Mouse (Mus musculus): ENCODE results near the gene Ptgdr2.

The Ptgdr2 gene

DNA sequence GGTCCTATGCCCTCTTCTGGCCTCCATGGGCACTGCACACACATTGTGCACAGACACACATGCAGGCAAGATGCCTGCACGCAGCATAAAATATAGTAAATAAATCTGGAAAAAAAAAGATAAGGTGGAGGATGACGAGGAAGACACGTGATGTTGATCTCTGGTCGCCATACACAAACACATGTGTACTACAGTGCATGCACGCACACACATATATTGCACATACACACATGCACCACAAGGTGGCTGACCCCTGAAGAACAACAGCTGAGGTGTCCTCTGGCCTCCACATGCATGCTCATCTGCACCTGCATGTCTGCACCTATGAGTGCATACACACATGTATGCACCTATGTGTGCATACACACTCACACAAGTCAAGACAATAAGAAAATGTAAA lies 883 bp upstream of the Ptgdr2 start:
- DNase-seq, result no peak

DNA sequence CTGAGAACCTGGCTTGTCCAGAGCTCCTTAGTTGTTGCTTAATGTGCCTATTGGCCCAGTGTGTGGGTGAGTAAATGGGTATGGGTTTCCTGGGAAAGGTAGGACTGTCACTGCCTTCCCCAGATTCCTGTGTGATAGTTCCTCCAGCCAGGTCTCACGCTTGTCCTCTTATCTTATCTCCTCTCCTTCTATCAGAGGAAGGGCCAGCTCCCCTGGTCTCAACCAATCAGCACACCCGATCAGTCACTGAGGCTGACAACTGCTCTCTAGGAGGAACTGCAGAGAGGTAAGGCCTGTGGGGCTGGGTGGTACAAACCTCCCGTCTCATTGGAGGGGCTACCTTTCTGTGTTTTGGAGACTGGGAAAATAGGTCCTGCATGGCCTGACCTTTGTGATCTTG lies 1.8 kb downstream of the Ptgdr2 start:
- no peak for DNase-seq

DNA sequence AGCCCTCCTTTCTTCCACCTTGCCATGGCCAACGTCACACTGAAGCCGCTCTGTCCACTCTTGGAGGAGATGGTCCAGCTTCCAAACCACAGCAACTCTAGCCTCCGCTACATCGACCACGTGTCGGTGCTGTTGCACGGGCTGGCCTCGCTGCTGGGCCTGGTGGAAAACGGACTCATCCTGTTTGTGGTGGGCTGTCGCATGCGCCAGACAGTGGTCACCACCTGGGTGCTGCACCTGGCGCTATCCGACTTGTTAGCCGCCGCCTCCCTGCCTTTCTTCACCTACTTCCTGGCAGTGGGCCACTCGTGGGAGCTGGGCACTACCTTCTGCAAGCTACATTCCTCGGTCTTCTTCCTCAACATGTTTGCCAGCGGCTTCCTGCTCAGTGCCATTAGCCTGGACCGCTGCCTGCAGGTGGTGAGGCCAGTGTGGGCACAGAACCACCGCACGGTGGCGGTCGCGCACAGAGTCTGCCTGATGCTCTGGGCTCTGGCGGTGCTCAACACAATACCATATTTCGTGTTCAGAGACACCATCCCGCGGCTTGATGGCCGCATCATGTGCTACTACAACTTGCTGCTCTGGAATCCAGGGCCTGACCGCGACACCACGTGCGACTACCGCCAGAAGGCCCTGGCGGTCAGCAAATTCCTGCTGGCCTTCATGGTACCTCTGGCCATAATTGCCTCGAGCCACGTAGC lies 3.3 kb downstream of the Ptgdr2 start:
- DNase-seq, result peak; percentile 79 to 81

DNA sequence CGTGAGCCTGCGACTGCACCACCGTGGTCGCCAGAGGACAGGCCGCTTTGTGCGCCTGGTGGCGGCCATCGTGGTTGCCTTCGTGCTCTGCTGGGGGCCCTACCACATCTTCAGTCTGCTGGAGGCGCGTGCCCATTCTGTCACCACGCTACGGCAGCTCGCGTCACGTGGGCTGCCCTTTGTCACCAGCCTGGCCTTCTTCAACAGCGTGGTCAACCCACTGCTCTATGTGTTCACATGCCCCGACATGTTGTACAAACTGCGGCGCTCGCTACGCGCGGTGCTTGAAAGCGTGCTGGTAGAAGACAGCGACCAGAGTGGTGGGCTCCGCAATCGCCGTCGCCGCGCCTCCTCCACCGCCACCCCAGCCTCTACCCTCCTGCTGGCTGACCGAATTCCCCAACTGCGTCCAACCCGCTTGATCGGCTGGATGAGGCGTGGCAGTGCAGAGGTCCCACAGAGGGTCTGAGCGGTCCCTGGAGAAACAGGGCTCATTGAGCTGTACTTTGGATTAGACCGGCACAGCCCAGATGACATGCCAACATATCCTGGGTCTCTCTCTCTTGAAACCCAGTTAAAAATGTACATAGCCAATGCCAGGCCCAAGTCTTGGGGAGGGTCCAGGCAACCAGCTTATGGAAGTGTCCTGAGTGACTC lies 4.0 kb downstream of the Ptgdr2 start:
- DNase-seq, result peak in 1 of 2 experiments; percentile 42

DNA sequence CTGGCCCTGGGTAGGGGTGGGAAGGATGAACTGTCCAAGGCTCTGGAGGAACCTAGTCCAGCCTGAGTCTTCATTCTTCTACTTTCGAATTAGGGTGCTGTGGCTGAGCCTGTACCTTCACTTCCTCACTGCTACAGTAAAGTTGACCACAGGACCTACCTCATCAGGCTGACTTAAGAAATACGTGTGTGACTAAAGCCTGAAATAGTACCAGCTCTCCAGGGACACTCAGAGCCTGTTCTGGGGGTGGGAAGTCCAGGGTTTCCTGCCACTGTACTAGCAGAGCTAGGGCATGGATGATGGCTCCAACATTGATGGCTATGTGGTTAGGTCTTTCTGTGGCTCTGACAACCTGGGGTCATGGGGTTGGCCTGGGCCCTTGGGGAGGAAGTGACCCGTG lies 7.0 kb downstream of the Ptgdr2 start:
- no peak for DNase-seq

DNA sequence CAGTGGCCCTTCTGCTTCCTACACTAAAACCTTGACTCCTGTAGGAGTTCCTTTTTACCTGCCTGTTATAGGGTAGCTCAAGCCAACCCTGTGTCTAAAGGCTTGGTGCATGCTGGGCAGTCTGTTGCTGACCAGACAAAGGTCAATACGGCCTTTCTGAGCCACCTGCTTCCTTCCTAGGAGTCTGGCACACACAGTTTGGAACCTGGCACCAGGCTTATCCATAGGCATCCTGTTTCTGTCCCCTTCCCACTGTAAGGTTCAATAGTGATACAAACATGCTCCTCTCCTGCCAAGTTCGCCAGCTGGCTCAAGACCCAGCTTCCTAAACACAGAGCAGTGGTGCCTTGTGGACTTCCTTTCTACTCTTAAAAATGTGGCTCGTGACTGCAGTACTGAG lies 9.5 kb downstream of the Ptgdr2 start:
- DNase-seq, result no peak

DNA sequence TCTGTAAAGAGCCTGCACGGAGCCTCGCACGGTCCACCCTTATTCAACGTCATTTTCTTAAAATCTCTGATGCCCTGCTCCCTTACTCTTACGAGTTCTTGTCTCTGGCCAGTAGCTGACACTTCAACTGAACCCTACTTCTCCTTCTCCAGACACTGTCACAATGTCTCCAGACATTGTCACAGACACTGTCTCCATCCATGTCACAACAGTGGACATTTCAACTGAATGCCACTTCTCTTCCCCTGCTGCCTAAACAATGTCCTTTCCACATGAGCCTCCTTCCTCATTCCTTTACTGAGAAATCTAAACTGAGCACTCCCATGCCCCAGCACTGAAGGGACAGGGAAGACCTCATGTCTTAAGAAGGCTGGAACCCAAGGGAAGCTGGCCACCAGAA lies 10.3 kb downstream of the Ptgdr2 start:
- no peak for DNase-seq

DNA sequence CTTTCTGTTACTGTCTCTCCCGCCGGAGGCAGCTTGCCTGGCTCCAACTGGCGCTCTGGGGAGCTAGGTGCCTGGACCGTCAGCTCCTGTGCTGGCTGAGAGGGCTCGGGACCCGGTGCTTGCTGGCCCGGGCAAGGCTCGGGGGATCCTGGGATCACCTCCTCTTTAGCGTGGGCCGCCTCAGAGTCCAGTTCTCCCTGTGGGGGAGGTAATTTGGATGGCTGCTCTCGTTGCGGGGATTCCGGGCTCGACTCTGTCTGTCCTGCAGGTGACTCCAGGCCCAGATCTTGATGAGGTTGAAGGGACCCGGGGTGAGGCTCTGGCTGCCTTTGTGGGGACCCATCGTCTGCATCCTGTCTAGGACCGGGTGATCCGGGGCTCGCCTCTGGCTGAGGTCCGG lies 11.5 kb downstream of the Ptgdr2 start:
- DNase-seq, result no peak

DNA sequence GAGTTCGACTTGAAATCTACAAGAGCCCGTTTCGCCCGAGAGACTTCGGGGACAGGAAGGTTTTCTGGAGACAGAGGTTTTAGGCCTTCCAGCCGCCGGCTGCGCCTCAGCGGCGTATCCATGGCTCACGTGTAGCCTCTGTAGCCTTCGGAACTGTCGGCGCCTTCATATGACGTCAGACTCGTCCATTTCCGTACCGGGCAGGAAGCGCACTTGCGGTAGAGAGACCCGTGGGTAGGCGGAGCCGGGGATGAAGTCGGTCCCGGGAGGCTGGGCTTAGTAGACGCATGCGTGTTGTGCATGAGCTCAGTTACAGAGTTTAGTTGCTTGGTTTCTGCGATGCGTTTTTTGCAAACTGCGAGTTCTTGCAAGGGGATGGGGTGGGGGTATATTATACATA lies 12.2 kb downstream of the Ptgdr2 start, which contains the start of gene Ccdc86:
Ccdc86 (minus strand) TSS at position 155 of the 400 bp plus-strand sequence.
- DNase-seq, result peak; percentile 98 to 99

DNA sequence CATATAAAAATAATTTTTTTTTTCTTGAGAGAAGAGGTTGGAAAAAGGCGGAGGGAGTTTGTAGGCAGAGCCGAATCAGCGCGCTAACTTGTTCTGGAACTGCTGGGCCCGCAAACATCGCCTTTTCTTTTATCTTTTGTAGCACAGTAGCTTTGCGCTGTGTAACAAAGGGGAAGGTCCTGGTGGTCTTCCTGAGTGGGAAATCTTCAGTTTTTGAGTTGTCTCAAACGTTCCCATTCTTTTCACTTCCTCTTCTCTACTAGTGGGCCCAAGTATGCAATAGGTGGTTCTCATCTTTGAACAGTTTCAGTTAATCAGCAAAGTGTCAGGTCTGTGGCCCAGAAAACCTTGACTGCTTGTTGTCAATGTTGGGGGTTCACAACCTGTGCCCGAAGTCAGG lies 12.6 kb downstream of the Ptgdr2 start:
- no peak for DNase-seq

DNA sequence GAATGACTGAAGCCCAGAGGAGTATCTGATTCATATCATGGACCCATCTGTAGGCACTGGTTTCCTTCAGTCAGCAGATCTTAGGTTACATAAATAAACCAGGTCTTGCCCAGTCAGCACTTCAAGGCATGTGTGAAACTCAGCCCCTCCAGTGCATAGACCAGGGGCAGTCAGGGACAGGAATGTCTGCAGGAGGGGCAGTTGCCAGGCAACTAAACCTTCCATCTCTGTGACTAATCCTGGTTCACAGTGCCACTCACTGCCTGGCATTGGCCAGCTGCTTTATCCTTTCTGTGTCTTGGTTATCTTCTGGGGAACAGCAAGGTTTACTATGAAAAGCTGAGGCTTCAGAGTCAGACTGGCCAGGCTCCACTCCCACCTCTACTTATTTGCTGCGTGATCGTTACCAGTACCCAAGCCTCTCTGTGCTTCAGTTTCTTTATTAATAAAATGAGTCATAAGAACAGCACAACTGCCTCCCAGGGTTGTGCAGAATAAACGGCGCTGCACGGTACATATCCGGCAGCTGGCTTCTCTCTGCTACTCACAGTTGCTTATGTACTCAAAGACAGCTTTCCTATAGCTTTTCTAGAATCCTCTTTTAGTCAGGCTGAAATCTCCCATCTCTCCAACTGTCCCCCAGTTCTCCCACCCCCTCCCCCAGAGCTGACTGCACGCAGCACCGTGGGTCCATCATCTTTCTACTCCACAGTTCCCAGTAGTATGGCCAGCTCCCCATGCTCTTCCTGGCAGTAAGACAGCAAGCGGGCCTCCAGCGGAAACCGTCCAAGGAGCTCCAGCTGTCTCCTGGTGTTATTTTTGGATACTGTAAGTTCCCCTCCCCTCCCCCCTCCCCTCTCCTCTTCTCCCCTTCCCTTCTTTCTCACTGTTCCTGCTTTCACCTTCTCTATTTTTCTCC lies 15.3 kb downstream of the Ptgdr2 start:
- peak; percentile 31 to 52 for DNase-seq

DNA sequence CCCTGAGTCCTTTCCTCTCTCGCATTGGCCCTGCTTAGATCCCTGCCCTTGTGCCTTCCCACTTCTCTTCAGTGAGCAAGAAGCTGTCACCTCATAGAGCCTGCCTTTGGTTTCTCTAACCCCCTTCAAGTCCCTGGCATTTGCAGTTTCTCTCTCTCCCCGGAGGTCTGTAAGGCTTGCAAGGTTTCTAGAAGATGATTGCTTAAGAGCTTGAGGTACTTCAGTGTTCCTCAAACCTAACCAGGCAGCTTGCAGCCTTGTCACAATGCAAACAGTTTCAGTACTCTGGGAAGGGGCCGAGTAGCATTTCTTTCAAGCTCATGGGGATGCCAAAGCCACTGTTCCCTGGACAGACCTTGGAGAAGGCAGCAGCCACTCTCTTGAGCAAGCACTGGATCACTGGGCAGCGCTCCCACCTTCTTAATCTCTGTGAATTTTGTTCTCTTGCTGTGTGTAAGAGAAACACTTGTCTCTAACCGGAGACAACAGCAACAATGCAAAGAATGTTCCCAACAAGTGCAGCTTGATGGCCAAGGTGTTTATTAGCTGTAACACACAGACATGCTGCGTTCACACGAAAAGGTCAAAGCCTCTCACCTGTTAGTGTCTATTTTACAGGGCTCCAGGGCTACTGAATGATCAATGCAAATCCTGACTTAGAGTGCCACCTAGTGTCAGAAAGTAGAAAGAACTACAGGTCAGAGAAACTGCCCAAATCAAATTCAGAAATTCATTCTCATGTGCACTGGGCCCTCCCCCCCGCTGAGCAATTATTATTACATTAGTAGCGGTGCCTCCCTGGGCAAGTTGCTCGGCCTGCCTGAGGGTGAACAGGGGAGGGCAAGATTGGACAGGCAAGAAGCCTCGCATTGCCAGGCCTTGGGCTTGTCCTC lies 22.4 kb downstream of the Ptgdr2 start:
- peak; percentile 41 to 69 for DNase-seq

DNA sequence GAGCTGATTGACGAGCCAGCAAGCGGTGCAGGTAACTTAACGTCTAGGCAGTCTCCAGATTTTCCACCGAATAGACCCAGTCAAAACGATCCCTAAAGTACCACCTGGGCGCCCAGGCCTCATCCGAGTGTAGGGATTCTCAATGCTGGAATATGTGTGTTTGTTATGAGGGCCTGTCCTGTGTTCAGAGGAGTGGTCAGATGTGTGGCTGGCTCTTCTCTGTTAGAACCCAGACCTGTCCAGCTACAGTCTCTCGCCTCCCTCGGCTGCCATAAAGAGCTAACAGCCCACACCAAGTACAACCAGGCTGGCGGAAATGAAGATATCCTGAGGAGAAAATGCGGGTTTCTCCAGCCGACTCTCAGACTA lies 23.0 kb downstream of the Ptgdr2 start:
- no peak for DNase-seq

DNA sequence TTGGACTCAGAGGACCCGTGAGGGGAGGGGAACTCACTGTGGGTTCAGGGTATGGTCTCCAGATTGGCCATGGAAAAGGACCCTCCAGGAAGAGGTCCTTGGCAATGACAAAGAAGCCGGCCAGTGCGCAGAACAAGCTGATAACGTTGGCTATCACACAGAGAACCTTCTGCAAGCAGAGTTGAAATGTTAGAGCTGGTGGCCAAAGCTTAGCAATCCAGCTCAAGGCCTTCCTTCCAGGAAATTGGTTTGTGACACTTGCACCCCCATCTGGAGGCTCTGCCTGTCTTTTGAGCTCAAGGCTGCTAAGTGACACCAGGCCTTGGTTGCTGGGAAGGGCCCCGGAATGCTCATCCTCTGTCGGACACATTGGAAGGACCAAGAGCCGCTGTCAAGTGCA lies 28.8 kb downstream of the Ptgdr2 start:
- DNase-seq, result no peak

DNA sequence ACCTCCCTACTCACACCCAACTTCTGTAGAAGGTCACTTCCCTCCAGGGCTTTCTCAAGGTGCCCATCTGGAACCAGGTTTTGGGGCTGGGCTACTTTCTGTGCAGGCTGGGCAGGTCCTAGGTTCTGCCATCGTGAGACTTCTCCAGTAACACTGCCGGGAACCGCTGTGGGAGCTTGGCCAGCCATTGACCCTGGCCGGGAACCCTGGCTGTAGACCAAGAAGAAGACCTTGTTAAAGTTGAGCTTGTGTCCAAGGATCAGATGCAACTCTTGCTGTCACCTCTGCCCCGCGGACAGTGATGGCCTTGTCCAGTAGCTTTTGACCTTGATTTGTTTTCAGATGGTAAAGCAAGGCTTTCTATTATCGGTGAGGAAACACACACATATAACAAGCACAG lies 31.6 kb downstream of the Ptgdr2 start:
- DNase-seq, result no peak

DNA sequence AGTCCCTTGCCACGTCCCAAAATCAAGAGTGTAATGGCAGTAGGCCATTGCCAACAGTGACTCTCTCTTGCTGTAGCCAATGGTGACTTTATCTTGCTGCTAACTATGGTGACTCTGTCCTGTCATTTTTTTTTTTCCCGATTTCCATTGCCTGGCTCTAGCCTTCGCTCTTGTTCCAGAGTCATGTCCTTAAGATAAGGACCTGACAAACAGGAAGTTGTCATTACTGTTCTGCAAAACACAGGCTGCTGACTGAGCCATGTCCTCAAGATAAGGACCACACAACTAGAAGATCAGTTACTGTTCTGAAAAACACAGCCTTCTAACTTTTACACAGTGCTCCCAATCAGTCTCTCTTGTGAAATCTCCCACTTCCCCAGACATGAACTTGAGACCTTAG lies 33.5 kb downstream of the Ptgdr2 start:
- DNase-seq, result no peak

DNA sequence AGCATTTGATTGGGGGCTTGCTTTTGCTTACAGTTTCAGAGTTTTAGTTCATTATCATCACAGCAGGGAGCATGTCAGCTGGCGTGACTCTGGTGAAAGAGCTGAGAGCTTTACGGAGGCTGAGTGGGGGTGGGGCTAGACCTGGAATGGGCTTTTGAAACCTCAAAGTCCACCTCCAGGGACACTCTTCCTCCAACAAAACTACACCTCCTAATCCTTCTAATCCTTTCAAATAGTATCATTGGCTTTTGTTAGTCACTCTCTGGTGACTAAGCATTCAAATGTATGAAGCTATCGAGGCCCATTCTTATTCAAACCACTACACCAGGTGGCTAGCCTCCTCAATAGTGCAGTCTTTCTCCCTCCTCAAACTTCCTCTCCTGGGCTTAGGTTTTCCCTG lies 35.7 kb downstream of the Ptgdr2 start:
- DNase-seq, result no peak

DNA sequence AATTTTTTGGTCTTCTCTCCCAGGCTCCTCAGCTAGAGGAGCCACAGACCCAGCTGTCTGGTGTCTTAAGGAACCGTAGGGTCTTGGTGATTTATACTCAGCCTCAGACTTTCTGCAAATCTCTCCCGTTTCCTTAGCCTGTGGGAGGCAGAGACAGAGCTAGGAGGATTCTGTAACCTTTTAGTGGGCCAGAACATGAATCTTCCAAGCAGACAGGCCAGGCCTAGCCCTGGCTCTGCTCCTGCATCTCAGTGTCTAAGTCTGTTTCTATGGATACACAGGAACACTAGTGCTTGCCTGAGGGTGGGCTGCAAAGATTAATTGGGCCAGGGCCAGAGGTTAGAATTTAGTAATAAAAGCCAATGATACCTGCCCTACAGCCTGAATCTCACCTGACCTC lies 36.2 kb downstream of the Ptgdr2 start:
- DNase-seq, result no peak

DNA sequence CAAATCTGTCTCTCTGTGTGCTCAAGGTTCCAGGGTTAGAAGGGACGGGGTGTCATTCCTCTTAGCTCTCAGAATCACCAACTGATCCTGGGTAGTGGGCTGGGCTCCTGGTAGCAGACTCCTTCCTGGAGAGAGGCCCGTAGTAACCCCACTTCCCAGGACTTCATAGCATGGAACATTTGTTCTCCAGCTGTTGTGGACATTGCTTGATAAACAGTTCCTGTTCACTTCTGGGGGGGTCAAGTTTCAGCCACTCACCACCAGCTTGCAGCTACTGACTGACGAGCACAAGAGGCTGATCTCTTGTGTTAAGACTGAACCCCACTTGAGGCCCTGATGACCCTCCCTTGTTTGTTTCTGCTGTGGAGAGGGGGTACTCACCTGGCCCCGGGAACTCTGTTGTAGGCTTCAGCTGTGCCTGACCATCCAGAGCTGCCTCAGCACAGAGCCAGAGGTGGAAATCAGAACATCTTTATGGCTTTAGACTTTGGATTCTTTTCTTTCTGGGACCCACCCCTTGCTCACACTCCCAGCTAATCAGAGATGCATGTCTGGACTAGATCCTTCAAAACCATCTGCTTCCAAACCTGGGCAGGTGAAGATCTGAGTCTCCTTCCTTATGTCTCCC lies 37.4 kb downstream of the Ptgdr2 start, which contains the start of gene Ms4a10:
Ms4a10 (minus strand) TSS at position 433 of the 628 bp plus-strand sequence.
- DNase-seq, result no peak

DNA sequence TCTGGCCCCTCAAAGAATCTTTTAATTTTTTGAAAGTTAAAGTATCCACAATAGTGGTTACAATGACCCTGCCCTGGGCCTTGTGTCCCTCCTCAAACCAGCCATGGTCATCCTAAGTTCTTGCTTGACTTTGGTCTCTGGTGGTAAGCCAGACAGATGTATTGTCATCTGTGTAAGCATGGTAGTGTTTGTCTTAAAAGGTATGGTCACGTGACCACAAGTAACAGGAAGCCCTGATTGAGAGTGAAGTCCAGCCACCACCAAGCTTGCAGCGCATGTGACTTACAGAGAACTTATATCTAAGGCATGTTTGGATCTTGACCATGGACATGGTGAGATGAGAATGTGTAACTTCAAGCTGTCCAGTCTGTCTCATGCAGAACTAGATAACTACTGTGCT lies 38.2 kb downstream of the Ptgdr2 start:
- no peak for DNase-seq

DNA sequence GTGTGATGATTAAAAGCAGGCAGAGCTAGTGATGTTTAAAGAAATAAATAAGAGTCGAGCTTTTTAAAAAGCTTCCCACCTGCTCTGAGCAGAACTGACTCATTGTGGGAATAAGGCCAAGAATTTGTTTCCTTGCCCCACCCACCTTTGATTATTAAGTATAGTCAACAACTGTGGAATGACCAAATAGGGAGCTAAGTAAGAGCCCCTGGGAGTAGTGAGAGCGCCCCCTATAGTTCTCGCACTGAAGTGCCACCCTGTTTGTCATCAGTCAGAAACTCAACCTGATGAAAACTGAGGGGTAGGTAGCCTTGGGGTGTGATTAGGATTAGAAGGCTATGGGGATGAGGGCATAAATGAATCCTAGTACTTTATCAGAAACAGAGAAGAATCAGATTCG lies 39.4 kb downstream of the Ptgdr2 start:
- DNase-seq, result peak in 1 of 2 experiments; percentile 16

Measured in kidney, postnatal 25 days (tissue).